Mouse (Mus musculus) megakaryocyte, embryonic 14.5 days (primary cell): ENCODE data around the gene Rsad1.

ENCODE experiments used
- FLI1 ChIP-seq: IDR thresholded peaks from 2 replicates; pipeline ENCODE4 v1.6.1; 2012; ENCODE audit warnings: low read length, inconsistent platforms, mixed read lengths
- GATA1 ChIP-seq: IDR thresholded peaks from 3 replicates; pipeline ENCODE4 v1.6.1; 2012; ENCODE audit warnings: mixed read lengths, low read length, inconsistent platforms, borderline replicate concordance

GRCm38 (mm10) chr11:94550442-94550744 is 1.3 kb upstream of the Rsad1 start:
- TF ChIP-seq GATA1 (no peak), FLI1 (no peak)
